Mouse (Mus musculus) B cell, adult 67 days (primary cell): ENCODE measurements around the gene Klhl31. TPM values are rescaled to one million over a fixed set of nuclear protein-coding genes. Genes with fewer than 3 reads are reported as not detected.

Experiments
- total RNA-seq, 2 experiments: library from RNA; stranded (reverse); gene quantifications; 4 replicates each; pipeline ENCODE4 v1.2.4; 2023

Klhl31 gene
- total RNA-seq = not detected

GRCm38 (mm10) chr9:77636450-77636951 lies at the start of gene Klhl31:
Klhl31 (plus strand) TSS chr9:77636500.

Other genes with a start within 250 kb of the Klhl31 start
- gene Lrrc1, start 91.6 kb upstream of the Klhl31 start, total RNA-seq = 1 to 10 TPM; 6.8 to 8.0 TPM
- gene Gclc, start 118.0 kb downstream of the Klhl31 start, total RNA-seq = 10 to 100 TPM; 34.4 to 36.0 TPM